Mouse (Mus musculus) gastrocnemius, postnatal 36 days (tissue): ENCODE measurements at regions not wholly inside any gene's neighbourhood (a gene's known extent, or its start where the extent isn't known, plus 50 kb on each side); places are given as distances from the start of the nearest gene placed in this dataset.

ENCODE experiments used
- DNase-seq, 2 experiments: peaks; one replicate each; pipeline ENCODE4 v3.0.0; 2022
- intact Hi-C: fragments of 180-260 bp; cut with DNase I; formaldehyde crosslinking; loops from one replicate; pipeline ENCODE4 v1.15.1; 2025

DNA sequence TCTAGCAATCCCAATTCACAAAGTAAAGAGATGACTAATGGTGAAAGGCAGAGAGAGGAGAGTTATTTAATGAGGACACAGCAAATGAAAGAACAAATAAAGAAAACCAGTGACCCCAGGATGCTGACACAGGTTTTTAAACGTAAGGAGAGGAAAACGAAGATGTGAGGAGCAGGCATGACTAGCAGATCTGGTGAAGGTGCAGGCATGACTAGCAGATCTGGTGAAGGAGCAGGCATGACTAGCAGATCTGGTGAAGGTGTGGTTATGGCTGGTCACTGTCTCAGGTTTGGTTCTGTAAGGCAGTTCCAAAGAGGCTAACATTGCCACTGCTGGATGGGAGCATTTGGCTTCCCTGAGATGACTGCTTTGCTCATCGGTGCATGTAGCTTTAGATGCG is 57.0 kb downstream of the Mbl2 start:
- no peak for DNase-seq
- intact Hi-C loops = no loop called here

DNA sequence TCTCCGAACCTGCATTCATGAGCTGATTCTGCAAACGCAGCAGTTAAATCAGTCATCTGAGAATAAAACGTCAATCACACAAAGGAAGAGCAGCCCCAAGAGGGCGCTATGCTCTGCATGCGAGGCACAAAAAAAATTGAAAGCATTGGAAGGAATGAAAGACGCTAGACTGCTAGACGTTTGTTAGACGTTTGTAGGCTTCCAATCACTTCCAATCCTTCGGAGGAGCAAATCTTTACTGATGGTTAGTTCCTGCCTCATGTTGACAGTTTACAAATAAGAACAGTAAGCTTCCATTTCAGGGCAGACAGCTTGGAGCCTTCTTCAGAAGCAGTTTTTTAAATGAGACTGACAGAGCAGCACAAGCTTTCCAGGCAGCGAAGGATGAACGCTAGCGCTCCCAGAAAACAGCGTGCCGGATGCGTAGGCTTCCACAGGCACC is 62.5 kb downstream of the Mbl2 start:
- intact Hi-C loops = no loop called here

DNA sequence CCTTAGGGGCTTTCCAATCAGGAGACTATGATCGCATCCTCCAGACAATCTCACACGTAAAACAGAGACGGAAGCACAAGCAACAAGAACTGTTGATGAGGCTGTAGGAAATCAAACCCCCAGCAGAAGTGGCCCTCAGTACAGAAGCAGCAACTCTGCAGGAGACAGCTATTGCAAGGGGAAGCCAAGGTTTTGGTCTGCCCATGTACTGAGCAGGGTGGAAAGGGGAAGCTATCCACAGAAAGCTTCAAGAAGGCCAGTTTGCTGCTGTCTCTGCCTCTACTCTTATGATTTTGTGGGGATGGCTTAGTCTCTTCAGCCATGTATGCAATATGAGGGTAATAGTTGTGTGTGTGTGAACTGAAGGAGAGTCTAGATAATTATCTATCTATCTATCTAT is 63.3 kb downstream of the Mbl2 start:
- intact Hi-C loops = no loop called here
- DNase-seq = no peak

More for the DNA sequence above, 62.5 kb downstream of the Mbl2 start:
- DNase-seq = no peak

DNA sequence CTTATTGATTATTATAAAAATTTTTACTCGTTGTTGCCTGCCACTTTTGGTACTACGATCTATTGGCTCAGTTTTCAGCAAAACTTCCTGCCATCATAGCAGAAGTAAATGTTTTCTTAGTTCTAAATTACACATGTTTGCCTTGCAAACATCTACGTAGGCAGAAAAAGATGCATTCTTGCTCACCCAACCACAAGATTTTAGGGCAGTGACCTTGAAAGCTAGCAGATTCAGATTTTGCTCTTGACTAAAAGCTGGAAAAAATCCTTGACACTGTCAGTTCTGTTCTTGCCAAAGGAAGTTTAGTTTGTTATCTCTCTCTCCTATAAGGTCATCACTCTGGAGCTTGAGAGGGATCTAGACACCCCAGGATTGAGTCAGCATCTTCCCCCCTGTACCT is 66.8 kb downstream of the Mbl2 start:
- intact Hi-C loops = no loop called here
- DNase-seq = no peak

DNA sequence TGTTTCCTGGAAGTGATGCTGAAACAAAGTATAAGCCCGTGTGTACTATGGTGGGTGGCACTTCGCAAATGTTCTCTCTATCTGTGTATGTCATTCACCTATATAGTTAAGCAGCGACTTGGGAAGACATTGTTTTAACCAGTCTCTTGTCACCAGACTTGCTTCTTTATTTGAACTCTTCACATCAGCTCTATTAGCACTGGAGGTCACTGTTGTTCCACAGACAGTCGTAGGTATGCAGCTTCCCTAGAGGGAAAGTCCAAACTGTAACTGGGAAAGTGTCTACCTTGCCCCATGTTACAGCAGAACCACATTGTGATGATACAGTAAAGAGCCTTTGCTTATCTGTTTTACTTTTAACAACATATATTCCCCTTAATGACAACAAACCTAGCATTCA is 69.5 kb downstream of the Mbl2 start:
- DNase-seq = no peak
- intact Hi-C loops = no loop called here

DNA sequence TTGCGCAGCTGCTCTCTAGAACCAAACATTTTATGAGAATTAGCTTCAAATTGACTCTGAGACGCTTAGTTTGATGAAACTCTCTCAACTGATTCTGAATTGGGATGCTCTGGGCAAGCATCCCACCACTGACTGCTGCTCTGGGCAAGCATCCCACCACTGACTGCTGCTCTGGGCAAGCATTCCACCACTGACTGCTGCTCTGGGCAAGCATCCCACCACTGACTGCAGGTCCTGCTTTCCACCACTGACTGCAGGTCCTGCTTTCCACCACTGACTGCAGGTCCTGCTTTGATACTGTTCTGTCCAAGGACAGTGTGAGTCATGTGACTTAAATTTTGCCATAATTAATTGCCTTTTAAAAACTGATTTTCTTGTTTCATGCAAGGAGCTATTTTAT is 73.6 kb downstream of the Mbl2 start:
- peak; percentile 19 to 23 for DNase-seq
- intact Hi-C loops = no loop called here

DNA sequence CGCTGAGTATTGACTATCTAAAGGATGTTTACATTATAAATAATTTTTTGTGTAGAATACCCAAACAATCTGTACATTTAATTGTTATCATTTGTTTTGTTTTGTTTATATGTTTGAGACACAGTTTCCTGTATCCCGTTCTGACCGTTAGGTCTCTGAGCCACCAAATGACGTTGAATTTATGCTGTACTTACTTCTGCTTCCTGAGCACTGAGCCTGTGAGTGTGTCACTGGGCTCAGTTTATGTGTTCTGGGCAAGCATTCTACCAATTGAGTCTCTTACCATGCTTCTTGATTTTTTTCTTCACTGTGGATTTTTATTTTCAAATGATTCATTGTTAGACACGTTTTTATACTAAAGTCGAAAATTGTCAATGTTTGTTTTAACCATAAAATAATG is 74.2 kb downstream of the Mbl2 start:
- intact Hi-C loops = no loop called here
- no peak for DNase-seq

DNA sequence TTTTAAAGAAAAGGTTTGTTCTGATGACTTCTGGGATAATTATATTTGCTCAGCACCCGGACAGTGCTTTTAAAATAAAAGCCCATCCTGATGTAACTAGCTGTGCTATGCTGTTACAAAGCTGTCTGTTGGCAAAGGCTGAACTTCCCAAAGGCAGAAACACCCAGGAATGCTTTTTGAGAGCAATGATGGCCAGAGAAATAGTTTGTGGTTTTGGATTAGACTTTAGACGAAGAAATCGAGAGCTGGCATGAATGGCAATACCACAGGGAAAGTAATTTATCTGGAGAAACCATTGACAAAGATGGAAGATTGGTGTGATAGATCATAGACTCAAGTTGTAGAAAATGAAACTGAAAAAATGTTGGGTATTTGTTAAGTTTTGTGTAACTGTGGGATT is 84.6 kb downstream of the Mbl2 start:
- DNase-seq = no peak
- intact Hi-C loops = no loop called here

DNA sequence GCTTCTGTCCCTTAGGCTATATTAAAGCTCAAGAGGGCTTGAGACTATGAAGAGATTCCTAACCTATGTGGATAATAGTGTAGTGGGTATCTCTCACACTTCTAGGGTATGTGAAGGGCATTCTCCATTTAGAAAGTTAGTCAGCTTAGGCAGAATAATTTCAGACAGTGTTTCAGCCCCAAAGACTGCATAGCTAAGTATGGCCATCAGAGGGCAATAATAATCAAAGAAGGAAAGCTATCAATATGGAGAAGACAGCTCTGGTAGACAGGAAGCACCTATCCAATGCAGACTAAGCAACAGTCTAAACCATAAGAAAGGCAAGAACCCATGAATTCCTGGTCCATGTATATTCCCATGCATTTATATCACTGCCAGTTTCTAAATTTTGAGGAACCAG is 95.0 kb downstream of the Mbl2 start:
- intact Hi-C loops = no loop called here
- no peak for DNase-seq

DNA sequence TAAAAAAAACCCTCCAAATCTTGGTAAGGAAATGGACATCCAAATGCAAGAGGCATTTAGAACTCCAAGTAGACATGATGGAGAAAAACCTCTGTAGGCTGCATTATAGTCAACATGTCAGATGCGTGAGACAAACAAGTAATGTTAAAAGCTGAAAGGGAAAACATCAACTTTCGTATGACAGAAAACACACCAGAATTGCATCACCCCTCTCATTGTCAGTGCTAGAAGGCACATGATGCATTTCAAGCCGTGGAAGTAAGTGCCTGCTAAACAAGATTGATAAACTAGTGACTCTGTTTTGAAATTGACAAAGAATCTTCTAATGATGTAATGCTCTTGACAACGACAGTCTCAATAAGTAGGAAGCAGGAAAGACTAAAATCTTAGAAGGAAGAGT is 96.1 kb downstream of the Mbl2 start:
- no peak for DNase-seq
- intact Hi-C loops = no loop called here

DNA sequence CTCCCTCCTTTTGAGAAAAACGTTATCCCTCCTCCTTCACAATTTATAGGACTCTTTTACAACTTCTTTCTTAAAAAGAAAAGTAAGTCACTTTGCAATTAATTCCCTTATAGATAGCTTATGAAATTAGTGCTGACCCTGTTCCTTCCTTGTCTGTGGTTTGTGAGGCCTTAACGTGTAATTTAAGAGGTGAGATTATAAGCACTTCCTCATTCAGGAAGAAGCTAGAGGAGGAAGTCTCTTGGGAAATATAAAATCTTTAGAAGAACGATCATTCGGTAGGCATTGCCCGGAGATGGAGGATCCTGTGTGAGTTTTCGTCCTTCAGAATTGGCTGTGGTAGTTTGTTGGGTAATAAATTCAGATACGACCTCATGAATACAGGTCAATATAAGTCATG is 98.0 kb downstream of the Mbl2 start:
- intact Hi-C loops = no loop called here
- DNase-seq = no peak

DNA sequence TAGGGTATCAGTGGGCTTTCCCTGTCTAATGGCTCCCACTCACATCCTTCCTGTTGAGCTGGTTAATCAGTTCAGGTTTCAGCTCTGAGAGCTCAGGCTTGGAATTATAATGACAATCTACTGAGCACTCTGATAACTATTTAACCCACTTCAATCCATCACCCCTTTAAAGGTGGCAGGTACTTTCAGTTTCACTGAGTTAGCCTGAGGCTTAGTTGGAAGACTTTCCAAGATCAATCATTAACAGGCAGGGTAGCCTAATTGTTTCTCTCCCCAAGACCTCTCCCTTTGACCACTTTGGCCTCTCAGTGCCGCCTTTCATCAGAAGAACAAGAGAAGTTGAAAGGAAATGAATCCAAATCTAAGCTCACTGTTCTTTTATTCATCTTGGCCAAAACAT is 99.1 kb downstream of the Mbl2 start:
- no peak for DNase-seq
- intact Hi-C loops = no loop called here

DNA sequence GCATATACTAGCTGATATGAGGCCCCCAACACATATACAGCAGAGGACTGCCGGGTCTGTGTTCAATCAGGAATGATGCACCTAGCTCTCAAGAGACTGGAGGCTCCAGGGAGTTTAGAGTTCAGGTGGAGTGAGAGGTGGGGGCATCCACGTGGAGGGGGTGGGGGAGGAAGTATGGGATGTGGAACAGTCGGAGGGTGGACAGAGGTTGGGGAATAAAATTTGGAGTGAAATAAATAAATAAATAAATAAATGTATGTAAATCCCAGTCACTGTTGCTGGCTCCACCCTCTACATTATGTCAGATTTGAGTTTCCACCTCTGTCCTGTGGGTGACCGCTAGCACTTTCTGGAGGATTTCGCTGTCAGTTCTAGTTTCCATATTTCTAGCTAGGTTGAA is 111.7 kb downstream of the Mbl2 start:
- DNase-seq = no peak

DNA sequence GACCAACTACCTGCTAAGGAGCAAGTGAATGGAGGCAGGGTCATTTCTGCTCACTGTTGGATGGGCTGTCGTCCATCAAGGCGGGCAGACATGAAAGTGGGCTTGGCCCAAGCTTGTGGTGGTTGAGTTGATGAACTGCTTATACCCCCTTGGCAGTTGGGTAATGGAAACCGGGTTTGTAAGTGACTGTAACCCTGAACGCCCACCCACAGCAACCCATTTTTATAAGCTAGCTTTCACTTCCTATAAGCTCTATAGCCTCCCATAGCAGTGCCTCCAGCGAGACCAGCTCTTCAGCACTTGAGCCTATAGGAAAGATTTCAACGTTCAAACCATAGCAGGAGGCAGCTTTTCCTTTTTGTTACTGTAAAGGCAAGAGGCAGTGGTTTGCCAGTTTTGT is 116.2 kb downstream of the Mbl2 start:
- intact Hi-C loops = no loop called here
- no peak for DNase-seq

More for the DNA sequence above, 111.7 kb downstream of the Mbl2 start:
- intact Hi-C loops = no loop called here

DNA sequence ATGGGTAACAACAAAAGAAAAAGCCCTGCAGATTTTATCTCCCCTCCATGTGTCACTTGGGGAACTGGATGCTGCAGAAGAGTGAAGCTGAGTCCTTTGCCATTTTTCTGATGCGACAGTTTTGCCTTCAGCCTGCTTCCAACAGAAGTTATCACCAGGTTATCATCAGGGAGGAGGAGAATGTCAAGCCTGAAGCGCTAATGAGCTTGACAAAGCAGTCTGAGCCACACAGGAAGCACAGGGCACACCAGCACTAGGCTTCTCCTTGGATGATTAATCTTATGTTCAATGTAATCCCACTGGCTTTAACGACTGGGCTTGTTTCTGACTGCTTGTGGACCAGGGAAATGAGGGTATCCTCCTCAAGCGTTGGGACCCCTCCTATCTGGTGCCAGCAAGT is 122.2 kb downstream of the Mbl2 start:
- no peak for DNase-seq
- intact Hi-C loops = no loop called here

DNA sequence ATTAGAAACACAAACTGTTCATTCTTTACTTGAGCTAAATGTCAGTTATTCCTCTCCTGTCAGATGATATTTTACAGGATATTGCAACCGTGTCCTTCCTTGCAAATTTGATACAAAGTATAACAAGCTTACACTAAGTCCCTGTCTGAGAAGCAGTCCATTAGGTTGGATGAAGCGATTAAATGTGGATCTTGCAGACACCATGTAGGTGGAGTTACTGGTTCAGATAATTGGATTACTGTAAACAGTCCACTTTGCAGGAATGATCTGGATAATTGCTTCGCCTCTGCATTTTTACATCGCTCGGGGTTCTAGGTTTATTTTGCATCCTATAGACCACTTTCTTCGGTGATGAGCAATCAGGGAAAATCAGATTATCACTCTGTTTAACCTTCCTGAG is 126.2 kb downstream of the Mbl2 start:
- no peak for DNase-seq
- intact Hi-C loops = no loop called here

DNA sequence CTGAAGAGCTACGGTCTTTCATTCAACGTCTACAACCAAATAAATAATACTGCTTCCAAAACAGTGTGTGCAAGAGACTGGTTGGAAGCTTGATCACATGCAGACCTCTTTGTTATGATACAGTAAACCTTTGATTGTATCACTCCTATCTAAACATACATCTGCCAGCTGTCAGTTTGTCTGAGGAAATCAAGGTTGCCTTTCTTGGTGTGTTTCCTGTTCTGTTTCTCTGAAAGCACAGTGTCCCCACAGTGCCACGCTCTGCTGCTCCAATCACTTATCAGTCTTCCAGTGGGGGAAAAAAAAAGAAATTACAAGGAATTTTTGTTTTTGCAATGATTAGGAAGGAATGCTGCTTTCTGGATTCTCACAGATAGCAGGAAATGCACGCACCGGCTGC is 139.2 kb downstream of the Mbl2 start:
- DNase-seq = no peak
- intact Hi-C loops = no loop called here

DNA sequence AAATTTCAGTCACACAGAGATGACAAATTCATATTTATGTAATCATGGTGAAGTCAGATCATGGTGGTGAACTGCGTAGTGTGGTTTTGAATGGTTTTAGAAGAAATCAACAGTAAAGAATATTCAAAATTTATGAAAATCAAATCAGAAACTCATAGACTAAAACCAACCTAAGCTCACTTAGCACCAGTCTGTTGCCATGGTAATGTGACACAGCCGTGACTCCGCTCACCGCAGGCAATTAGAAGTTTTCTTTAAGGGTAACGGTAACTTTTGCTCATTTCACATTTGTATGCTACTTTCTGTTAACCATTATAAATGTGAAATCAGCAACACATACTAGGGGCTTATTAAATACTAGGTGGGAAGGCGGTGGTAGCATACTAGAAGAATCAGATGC is 147.0 kb downstream of the Mbl2 start:
- no peak for DNase-seq
- intact Hi-C loops = no loop called here

DNA sequence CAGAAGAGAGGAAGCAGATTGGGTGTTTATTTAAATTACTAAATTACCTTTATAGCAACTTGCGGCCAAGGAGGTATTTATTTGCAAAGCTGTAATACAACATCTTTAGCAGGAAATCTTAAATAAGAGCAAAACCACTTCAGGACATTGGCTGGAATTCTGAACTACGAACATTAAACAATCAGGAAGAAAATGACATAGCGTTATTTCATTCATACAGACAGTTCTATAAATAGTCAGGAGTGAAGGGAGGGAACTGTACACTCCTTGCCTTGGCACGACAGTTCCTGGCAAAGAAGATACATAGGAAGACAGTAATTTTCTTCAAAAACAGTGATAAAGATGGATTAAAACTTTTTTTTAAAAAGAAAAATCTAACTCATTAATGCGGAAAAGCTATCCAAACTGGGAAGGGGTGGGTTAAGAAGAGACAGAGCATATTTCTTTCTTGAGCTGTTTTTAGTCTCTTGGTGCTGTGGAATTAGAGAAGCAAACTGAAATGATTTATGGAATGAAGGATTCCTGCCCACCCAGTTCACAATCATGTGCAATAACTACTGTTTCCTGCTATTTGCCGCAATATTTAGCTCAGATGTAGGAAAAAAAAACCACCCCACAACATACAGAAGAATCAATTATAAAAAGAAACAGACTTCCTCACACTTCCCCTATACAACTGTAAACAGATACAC is 147.9 kb downstream of the Mbl2 start:
- intact Hi-C loops = no loop called here
- no peak for DNase-seq

DNA sequence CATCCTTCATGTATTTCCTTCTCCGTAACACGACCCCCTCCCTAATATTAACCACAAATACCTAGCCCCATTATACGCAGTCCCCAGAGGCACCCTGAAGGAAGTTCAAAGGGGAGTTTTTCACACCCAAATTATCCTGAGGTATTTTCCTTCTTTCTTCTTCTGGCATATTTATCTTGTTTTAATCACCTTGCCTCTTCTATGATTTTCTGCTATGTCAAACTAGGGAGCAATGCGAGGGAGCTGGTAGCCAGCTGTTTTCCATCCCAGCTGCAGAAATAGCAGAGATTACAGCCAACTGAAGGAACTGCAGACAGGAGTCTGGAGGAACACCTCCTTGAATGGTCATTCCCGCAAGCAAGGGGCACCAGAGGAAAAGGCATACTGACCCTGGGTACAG is 155.7 kb downstream of the Dkk1 start:
- intact Hi-C loops = no loop called here
- DNase-seq = no peak

DNA sequence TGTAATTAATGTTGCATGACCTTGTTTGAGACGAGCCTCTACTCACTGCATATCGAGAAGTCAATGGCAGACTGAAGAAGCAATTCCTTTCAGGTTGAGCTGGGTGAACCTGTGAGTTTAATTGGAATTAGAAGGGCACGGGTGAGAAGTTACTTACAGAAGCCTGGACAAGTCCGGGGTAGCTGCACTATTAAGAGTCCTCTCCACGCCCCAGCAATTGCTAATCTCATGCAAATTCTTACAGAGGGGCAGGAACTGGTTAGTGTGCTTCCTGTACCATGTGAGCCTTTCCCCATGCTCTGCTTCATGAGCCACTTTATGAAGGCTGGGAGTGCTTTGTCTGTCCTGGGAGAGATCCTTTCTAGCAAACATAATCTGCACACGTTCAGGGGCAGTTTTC is 142.5 kb downstream of the Dkk1 start:
- intact Hi-C loops = no loop called here
- no peak for DNase-seq

DNA sequence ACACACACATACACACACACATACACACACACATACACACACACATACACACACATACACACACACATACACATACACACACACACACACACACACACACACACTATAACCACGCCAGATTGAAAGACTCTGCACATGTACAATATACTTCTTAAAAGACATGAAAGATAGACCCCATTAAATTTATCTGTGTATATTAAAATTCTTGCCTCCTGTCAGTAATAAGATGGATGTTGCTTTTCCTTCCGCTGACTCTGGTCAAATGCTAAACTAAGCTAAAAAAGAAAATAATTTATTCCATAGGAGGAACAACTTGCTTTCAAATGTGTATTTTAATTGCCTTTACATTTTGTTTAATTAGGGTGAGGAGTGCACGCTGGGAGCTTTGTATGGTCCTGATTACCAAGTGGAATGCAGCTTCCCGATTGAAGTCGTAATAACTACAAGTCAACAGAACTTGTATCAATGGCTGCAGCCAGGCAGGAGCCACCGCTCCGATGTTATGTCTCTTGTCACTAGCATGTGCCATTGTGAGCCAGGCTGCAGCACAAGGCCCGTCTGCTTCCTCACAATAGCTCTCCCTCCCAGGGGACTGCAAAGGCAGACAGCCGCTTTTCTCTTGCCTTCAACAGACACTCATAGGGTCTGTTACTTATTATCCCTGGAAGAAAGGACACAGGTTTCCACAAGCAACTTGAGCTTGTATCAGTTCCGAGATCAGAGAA is 129.7 kb downstream of the Dkk1 start:
- DNase-seq = no peak

DNA sequence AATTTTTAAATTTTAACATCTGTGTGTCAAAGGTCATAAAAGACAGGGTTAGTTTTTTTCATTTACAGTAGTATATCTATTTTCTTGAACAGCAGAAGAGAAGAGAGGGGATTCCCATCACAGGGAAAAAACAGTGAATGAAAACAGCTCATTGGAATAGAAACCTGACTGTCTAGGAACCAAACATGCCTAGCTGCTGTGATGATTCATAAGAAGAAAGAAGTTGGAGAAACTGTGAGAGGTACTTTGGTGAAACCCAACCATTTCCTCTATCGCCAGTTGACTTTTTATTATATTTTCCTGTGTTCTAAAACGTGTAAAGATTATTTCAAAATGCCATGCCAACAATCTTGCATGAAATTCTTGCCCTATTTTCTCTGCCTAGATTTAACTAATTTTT is 123.8 kb downstream of the Dkk1 start:
- no peak for DNase-seq
- intact Hi-C loops = no loop called here

More for the DNA sequence above, 129.7 kb downstream of the Dkk1 start:
- intact Hi-C loops = no loop called here
